Mouse (Mus musculus): Measurements from ENCODE around the gene Radil. TPM values are rescaled to one million over a fixed set of nuclear protein-coding genes. Genes with fewer than 3 reads are reported as not detected.
A peak's percentile ranks its signal among the peaks of the same experiment; 100 is the strongest.

Gene Radil
- polyA plus RNA-seq, 1 experiment from 2014 or later: 0.54 TPM

DNA sequence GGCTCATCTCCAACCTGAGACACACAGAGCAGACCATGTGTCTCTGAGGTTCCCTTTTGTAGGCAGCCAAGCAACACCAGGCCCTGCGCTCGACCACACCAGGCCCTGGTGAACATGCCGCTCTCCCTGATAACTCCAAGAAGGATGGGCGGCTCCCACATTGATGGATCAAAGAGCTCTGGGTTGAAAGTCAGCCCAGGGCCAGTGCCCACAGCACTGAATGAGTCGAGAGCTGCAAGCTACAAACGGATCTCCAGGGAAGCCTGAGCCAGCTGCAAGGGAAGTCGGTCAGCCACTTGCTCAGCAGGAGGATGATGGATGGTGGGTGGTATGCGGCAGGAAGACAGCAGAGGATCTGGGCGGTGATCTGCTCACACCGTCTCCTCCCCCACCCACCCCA lies 93.6 kb downstream of the Radil start:
- 40% methylated on average over 10 of the region's 10 CpGs for WGBS (ENCODE audit: insufficient replicate concordance)
- ATAC-seq: no peak

DNA sequence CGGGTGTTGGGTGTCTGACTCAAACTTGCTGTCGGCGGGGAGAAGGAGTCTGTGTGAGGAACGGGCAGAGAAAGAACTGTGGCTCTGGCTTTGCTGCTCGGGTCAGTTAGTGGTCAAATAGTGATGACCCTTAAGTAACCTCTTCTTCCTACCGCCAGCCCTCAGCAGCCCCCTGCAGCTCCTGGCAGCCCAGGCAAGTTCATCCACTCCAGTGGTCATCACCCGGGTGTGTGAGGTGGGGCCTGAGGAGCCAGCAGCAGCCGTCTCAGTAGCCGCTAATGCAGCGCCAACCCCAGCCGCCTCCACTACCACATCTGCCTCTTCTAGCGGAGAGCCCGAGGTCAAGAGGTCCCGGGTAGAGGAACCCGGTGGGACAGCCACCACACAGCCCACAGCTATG lies 94.6 kb downstream of the Radil start:
- Histone ChIP-seq H3K4me1 (peaks cover 38% of the 10 kb centered on the region), H3K4me2 (no peak overlapping the region), H3K4me3 (no peak overlapping the region), H3K36me3 (peaks cover 80% of the 10 kb centered on the region), H3K27ac (no peak overlapping the region), H3K9ac (no peak overlapping the region), H3K9me3 (replicated peaks) (no peaks in the 10 kb centered on the region), H3K27me3 (replicated peaks) (no peaks in the 10 kb centered on the region)
- no peak for ATAC-seq
- 73% methylated on average over 15 of the region's 15 CpGs for WGBS (ENCODE audit: insufficient replicate concordance)

More for the DNA sequence above, 93.6 kb downstream of the Radil start:
- H3K27ac ChIP-seq: 0 out of 2 replicates have a peak overlapping the region, but pooled peaks have one; percentile 39
- no peaks in the 10 kb centered on the region for H3K27me3 ChIP-seq (replicated peaks)
- peaks cover 83% of the 10 kb centered on the region for H3K36me3 ChIP-seq
- H3K9me3 ChIP-seq (replicated peaks): 0 out of 2 replicates have a peak, but pooled peaks cover 4% of the 10 kb centered on the region
- peaks cover 31% of the 10 kb centered on the region for H3K4me1 ChIP-seq
- no peak overlapping the region for H3K4me3 ChIP-seq
- H3K4me2 ChIP-seq: no peak overlapping the region
- 0 out of 2 replicates have a peak overlapping the region, but pooled peaks have one; percentile 17 for H3K9ac ChIP-seq

DNA sequence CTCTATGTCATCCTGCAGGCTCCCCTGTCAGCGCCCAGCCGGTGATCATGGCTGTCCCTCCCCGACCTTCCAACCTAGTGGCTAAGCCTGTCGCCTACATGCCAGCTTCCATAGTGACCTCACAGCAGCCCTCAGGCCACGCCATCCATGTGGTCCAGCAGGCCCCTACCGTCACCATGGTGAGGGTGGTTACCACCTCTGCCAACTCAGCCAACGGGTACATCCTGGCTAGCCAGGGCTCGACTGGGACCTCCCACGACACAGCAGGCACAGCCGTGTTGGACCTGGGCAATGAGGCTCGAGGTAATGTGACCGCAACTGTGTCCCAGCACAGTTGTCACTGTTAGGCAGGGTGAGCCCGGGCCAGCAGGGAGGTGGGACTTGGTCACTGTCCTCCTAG lies 97.2 kb downstream of the Radil start:
- Histone ChIP-seq H3K36me3 (peaks cover 93% of the 10 kb centered on the region), H3K4me2 (no peak overlapping the region), H3K27me3 (replicated peaks) (no peaks in the 10 kb centered on the region), H3K4me3 (no peak overlapping the region), H3K9me3 (replicated peaks) (no peaks in the 10 kb centered on the region), H3K27ac (no peak overlapping the region), H3K9ac (no peak overlapping the region), H3K4me1 (peaks cover 35% of the 10 kb centered on the region)
- 91% methylated on average over 13 of the region's 13 CpGs for WGBS (ENCODE audit: insufficient replicate concordance)
- ATAC-seq: no peak

DNA sequence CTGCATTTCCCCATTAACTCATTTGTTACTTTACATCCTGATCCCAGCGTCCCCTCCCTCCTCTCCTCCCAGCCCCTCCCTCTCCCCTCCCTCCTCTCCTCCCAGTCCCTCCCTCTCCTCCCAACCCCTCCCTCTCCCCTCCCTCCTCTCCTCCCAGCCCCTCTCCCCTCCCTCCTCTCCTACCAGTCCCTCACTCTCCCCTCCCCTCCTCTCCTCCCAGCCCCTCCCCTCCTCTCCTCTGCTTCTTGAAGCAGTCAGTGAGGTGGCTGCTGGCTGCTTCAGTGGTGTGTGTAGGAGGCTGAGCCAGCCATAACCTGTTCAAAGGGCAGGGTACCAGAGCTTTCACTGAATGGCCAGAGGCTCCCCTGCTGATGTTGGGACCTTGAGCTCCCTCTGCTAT lies 99.1 kb downstream of the Radil start:
- 33% methylated on average over 1 of the region's 1 CpGs for WGBS (ENCODE audit: insufficient replicate concordance)
- H3K9ac ChIP-seq: no peak overlapping the region
- 0 out of 2 replicates have a peak overlapping the region, but pooled peaks have one; percentile 27 for H3K27ac ChIP-seq
- peaks cover 32% of the 10 kb centered on the region for H3K4me1 ChIP-seq
- H3K4me3 ChIP-seq: no peak overlapping the region
- no peak overlapping the region for H3K4me2 ChIP-seq
- H3K9me3 ChIP-seq (replicated peaks): no peaks in the 10 kb centered on the region
- peak; percentile 57; the same call in 1 of the 2 replicates for ATAC-seq
- peaks cover 76% of the 10 kb centered on the region for H3K36me3 ChIP-seq
- H3K27me3 ChIP-seq (replicated peaks): no peaks in the 10 kb centered on the region

DNA sequence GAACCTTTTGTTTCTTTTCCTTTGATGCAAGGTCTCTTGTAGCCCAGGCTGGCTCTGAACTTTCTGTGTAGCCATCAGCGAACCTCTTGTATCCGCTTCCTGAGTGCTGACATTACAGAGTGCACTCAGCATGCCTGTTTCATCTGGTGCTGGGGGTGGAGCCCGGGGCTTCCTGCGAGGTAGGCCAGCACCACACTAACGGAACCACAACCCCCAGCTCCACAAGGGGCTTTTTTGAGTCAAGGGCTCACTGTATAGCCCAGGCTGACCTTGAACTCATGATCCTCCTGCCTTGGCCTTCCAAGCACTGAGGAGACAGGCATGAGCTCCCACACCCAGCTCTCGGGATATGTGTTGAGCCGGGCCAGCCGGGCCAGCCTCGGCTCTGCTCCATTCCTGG lies 100.1 kb downstream of the Radil start:
- Histone ChIP-seq H3K4me2 (no peak overlapping the region), H3K27ac (peak overlapping the region; percentile 27; the same call in 1 of the 2 replicates), H3K27me3 (replicated peaks) (no peaks in the 10 kb centered on the region), H3K9ac (no peak overlapping the region), H3K4me1 (peaks cover 30% of the 10 kb centered on the region), H3K4me3 (no peak overlapping the region), H3K36me3 (peaks cover 67% of the 10 kb centered on the region), H3K9me3 (replicated peaks) (no peaks in the 10 kb centered on the region)
- 91% methylated on average over 9 of the region's 9 CpGs for WGBS (ENCODE audit: insufficient replicate concordance)
- no peak for ATAC-seq

DNA sequence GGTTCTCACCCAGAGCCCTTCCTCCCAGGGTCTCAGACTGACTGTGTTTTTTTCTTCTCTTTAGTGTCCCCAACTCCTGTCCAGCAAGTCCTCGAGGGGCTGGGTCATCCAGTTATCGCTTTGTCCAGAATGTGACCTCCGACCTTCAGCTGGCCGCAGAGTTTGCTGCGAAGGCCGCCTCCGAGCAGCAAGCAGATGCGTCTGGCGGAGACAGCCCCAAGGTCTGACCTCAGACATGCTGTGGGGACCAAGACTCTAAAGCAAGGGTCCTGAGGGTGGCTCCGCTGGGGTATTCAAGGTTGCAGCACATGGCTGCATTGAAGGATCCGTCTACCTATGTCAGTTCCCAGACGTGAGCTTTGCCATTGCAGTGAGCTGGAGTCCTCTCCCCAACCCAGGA lies 102.3 kb downstream of the Radil start:
- Histone ChIP-seq H3K9ac (no peak overlapping the region), H3K27ac (no peak overlapping the region), H3K4me3 (no peak overlapping the region), H3K4me2 (no peak overlapping the region), H3K4me1 (peaks cover 52% of the 10 kb centered on the region), H3K9me3 (replicated peaks) (no peaks in the 10 kb centered on the region), H3K27me3 (replicated peaks) (no peaks in the 10 kb centered on the region), H3K36me3 (peaks cover 45% of the 10 kb centered on the region)
- 67% methylated on average over 12 of the region's 12 CpGs for WGBS (ENCODE audit: insufficient replicate concordance)
- ATAC-seq: no peak

DNA sequence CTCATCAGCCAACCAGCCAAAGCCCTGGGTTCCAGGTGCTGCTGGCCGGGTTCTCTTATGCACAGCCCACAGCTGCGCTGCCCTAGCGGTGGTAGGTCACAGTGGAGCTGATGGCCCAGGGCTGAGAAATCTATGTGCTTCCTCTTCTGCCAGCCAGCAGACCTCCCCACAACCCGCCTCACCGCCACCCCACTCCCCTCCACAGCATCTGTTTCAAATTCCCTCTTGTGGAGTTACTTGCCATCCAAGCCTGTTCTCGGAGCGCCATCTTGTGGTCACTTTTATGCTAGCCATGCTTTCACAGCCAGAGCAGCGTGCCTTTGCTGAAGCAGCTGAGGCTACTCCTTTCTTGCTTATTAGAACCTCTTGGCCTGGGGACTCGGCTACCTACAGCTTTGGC lies 102.8 kb downstream of the Radil start:
- H3K4me3 ChIP-seq: no peak overlapping the region
- H3K27me3 ChIP-seq (replicated peaks): no peaks in the 10 kb centered on the region
- H3K4me1 ChIP-seq: peaks cover 58% of the 10 kb centered on the region
- 0 out of 2 replicates have a peak, but pooled peaks have one; percentile 1 for ATAC-seq
- H3K9ac ChIP-seq: no peak overlapping the region
- WGBS (ENCODE audit: insufficient replicate concordance): 9% methylated on average over 9 of the region's 9 CpGs
- H3K9me3 ChIP-seq (replicated peaks): no peaks in the 10 kb centered on the region
- H3K36me3 ChIP-seq: peaks cover 39% of the 10 kb centered on the region
- no peak overlapping the region for H3K27ac ChIP-seq
- H3K4me2 ChIP-seq: peak overlapping the region; percentile 33; the same call in 1 of the 2 replicates

DNA sequence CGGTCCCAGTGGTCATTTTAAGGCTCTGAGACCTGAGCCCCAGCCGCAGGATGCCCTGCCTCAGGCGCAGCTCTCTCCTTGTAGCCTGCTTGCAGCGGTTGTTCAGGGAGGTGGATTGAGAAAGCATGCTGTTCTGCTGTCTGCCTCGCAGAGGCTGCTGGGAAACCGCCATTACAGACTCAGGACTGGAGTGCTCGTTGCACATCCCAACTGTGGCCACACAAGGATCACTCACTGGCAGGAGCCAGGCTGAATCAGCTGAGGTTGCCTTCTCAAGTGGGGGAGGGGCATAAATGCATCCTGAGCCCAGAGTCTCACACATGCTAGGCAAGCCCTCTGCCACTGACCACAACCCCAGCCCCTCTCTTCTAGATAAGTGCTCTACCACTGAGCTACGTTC lies 105.2 kb downstream of the Radil start:
- H3K9me3 ChIP-seq (replicated peaks): no peaks in the 10 kb centered on the region
- peaks cover 71% of the 10 kb centered on the region for H3K4me1 ChIP-seq
- H3K27ac ChIP-seq: peak overlapping the region; percentile 82; the same call in 1 of the 2 replicates
- no peak for ATAC-seq
- peak overlapping the region; percentile 7; the same call in 1 of the 2 replicates for H3K9ac ChIP-seq
- no peaks in the 10 kb centered on the region for H3K27me3 ChIP-seq (replicated peaks)
- peaks cover 22% of the 10 kb centered on the region for H3K36me3 ChIP-seq
- 45% methylated on average over 8 of the region's 8 CpGs for WGBS (ENCODE audit: insufficient replicate concordance)
- no peak overlapping the region for H3K4me3 ChIP-seq
- H3K4me2 ChIP-seq: no peak overlapping the region

DNA sequence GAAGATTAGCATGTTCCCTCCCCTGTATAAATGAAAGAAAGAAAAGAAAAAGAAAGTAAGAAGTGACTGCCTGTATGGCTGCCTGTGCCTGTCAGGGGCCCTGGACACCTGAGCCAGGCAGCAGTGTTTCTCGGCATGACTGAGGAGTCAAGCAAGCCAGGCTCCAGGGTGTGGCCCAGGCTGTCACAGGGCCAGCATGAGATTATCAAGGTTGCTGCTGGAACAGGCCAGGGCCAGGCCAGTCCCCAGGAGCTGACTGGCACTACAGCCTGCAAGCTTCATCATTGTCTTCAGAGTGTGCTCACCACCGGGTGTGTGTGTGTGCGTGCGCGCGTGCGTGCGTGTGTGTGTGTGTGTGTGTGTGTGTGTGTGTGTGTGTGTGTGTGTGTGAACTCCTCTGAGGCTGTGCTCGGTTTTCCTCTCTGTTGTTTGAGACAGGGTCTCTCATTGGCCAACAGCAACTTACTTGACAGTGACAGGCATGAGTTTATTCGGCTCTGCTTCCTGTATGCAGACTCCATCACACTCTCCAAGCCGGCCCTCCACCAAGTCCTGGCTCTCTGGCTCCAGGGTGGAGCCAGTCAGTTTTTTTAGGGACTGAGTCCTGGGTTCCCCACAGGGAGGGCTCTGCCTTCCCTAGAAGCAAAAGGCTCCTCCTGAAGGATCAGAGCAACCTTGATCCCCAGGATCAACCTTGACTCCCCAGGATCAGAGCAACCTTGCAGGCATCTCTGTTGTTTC lies 105.9 kb downstream of the Radil start:
- H3K4me1 ChIP-seq: peaks cover 74% of the 10 kb centered on the region
- 50% methylated on average over 11 of the region's 11 CpGs for WGBS (ENCODE audit: insufficient replicate concordance)
- no peaks in the 10 kb centered on the region for H3K27me3 ChIP-seq (replicated peaks)
- peak overlapping the region; percentile 82 for H3K27ac ChIP-seq
- peak; percentile 80 for ATAC-seq
- H3K36me3 ChIP-seq: peaks cover 15% of the 10 kb centered on the region
- peak overlapping the region; percentile 52 for H3K4me2 ChIP-seq
- H3K9me3 ChIP-seq (replicated peaks): no peaks in the 10 kb centered on the region
- H3K4me3 ChIP-seq: no peak overlapping the region
- H3K9ac ChIP-seq: peak overlapping the region; percentile 57

DNA sequence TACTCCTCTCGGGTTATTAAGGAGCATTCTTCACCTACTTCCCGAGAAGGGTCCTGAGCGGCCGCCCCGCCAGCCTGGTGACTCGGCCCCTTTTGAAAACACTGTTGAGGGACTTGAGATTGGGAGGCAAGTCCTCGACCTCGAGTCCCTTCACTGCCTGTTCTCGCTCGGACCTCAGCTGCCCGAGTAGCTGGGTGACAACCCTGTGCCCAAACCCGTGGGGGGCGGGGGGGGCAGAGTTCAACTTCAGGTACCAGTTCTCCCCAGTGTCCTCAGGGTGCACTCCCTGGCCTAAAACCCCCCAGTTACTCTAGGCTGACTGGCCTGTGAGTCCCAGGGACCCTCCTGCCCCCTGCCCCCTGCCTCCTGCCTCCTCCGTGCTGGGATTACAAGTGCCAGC lies 106.9 kb downstream of the Radil start:
- no peaks in the 10 kb centered on the region for H3K27me3 ChIP-seq (replicated peaks)
- no peak for ATAC-seq
- peaks cover 84% of the 10 kb centered on the region for H3K4me1 ChIP-seq
- H3K27ac ChIP-seq: peak overlapping the region; percentile 82; the same call in 1 of the 2 replicates
- WGBS (ENCODE audit: insufficient replicate concordance): 76% methylated on average over 14 of the region's 14 CpGs
- no peak overlapping the region for H3K4me3 ChIP-seq
- peak overlapping the region; percentile 52; the same call in 1 of the 2 replicates for H3K4me2 ChIP-seq
- H3K36me3 ChIP-seq: peaks cover 5% of the 10 kb centered on the region
- H3K9me3 ChIP-seq (replicated peaks): no peaks in the 10 kb centered on the region
- H3K9ac ChIP-seq: peak overlapping the region; percentile 57; the same call in 1 of the 2 replicates

DNA sequence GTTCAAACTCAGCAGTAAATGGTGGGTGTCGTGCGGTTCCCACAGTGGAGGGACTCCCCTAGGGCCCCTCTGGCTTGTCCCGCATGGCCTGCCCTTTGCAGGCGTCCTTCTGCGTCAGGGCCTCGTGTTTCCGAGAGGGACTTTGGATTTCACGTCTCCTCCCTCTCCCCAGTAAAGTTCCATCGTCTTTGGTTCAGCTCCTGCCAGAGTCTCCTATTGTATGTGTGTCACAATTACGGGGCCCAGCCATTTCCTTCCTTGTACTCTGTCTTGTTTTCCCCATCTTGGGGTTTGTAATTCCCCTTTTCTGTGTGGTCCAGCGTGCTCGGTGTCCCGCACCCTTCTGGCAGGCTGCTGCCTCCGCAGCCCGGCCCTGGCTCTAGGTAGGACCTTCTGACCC lies 107.4 kb downstream of the Radil start:
- ATAC-seq: no peak
- peak overlapping the region; percentile 10; the same call in 1 of the 2 replicates for H3K27ac ChIP-seq
- H3K9me3 ChIP-seq (replicated peaks): no peaks in the 10 kb centered on the region
- H3K4me1 ChIP-seq: peaks cover 87% of the 10 kb centered on the region
- no peak overlapping the region for H3K4me2 ChIP-seq
- WGBS (ENCODE audit: insufficient replicate concordance): 68% methylated on average over 15 of the region's 15 CpGs
- no peaks in the 10 kb centered on the region for H3K27me3 ChIP-seq (replicated peaks)
- no peak overlapping the region for H3K4me3 ChIP-seq
- no peak overlapping the region for H3K9ac ChIP-seq
- 0 out of 2 replicates have a peak, but pooled peaks cover under 1% of the 10 kb centered on the region for H3K36me3 ChIP-seq

DNA sequence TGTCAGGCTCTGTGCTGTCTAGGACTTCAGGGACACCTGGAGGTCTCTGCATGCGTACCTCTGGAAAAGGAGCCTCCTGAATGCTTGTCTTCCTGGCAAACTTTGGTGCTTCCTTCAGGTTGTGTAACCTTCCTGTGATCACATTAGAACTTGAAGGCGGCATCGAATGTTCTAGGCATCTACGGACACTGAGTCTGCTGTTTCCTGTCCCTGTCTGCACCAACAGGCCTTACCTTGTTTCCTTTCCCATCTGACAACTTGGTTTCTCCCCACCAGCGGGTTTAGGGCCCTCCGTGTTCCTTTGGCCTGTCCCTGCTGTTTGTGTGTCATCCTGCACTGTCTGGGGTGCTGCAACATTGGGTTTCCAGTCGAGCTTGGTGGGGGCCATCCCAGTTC lies 108.9 kb downstream of the Radil start:
- H3K4me2 ChIP-seq: peak overlapping the region; percentile 87
- no peak overlapping the region for H3K9ac ChIP-seq
- no peaks in the 10 kb centered on the region for H3K27me3 ChIP-seq (replicated peaks)
- H3K27ac ChIP-seq: peak overlapping the region; percentile 93
- 0 out of 2 replicates have a peak overlapping the region, but pooled peaks have one; percentile 60 for H3K4me3 ChIP-seq
- H3K36me3 ChIP-seq: peaks cover 10% of the 10 kb centered on the region
- ATAC-seq: no peak
- peaks cover 77% of the 10 kb centered on the region for H3K4me1 ChIP-seq
- H3K9me3 ChIP-seq (replicated peaks): no peaks in the 10 kb centered on the region
- WGBS (ENCODE audit: insufficient replicate concordance): 81% methylated on average over 7 of the region's 7 CpGs

Measured in liver, embryonic 12.5 days (tissue).